Mouse (Mus musculus) cerebellum, postnatal 10 days (tissue): ENCODE data around the gene Slc6a20a.
A peak's percentile ranks its signal among the peaks of the same experiment; 100 is the strongest.

Source experiments
- DNase-seq, 2 experiments: peaks; one replicate each; pipeline ENCODE4 v3.0.0; 2021; ENCODE audit warnings: mixed read lengths in 2 of 2

The Slc6a20a gene

DNA sequence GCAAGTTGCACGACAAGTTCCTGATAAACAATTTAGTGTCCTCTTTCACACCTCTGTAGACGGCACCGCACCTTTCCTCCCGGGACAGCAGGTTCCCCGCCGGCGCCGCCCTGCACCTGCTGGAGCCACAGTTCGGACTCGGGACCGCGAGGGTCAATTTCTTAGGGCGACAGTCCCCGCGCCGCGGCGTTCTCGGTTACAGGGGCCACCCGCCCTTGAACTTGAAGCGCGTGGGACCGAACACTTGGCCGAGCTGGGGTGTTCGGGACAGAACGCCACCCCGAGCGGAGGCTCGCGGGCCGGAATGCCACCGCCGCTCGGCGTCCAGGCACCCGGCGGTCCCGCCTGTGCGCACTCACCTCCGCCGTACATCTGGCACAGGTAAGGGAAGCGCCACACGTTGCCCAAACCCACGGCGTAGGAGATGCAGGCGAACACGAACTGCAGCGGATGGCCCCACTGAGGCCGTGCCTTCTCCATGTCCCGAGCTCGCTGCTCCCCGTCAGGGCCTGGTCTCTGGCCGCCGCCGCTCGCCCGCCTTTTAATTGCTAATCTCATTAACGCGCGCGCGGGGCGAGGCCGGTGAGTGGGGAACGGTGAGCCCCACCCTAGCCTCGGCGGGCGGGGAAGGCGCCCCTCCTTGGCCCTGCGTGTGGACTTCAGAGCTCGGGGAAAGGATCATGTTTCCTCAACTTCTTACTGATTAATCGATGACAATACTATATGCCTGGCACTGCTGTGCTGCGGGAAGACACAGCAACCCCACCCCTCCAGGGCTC is at the start of gene Slc6a20a, which contains the start of gene Ccr9:
Gene Slc6a20a (minus strand): TSS at position 559 of the 779 bp plus-strand sequence.
Gene Ccr9 (plus strand): TSS at position 113 of the 779 bp plus-strand sequence.
- DNase-seq = peak; percentile 14 to 24

DNA sequence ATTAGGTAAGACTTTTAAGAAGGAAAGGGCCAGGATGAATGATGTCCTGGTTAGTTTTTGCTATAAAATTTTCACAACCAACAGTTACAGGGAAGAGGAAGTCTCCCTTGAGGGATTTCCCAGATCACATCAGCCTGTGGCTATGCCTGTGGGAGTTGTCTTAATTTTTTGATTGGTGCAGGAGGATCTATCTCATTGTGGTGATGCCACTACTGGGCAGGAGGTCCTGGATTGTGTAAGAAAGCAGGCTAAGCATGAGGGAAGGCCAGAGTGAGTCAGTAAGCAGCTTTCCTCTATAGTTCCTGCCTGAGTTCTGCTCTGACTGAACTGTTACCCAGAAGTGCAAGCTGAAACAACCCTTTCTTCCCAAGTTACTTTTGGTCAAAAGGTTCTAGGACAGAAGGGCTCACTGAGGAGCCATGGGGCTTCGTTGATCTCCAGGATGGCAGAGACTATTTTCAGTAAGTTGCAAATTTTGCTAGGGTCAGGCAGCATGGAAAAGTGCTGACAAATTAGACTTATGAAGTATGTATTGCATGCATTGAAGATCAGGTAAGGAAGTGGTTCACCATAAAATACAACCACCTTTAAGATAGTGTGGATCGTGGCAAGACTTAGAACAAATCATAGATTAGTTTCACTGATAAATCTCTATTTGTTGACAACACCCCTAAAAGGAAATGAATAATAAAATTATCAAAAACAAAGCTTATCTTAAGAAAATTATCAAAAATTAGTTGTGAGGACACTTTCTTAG is 44.2 kb upstream of the Slc6a20a start:
- DNase-seq = no peak

DNA sequence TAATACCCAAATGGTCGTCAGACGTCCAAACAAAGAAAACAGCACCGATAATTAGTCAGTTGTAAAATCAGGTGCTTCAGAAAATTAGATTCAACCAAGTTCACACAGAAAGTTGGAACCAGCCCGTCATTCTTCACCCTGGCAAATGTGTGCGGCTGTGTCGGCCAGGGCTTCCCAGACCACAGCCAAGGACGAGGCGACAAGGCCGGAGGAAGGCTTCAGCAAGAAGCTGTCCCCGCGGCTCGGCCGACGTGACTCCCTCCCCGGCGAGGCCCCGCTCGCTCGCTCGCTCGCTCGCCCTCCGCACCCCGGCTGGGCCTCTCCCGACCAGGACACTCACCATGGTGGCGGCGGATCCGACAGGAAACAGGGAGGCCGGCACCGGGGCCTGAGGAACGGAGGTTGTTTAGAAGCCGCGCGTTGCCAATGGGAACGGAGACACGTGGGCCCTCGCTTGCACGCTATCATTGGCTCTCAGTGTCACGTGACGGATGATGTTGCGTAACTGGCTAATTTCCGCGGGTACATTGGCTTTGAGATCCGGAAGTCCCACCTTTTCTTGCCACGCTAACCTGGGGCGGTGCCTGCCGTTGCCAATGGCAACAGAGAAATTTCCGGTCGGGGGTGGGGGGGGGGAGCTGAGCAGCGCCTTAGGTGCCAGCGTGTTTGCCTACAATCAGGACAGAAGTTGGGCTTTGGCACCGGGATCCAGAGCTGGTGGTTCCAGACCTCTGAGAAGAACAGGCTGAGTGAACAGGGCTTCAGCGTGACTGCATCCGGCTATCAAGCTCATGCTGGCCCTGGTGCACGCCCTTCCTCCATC is 38.7 kb upstream of the Slc6a20a start, which contains the start of gene Lztfl1:
Gene Lztfl1 (minus strand): TSS at position 512 of the 823 bp plus-strand sequence.
- peak; percentile 97 to 98 for DNase-seq

DNA sequence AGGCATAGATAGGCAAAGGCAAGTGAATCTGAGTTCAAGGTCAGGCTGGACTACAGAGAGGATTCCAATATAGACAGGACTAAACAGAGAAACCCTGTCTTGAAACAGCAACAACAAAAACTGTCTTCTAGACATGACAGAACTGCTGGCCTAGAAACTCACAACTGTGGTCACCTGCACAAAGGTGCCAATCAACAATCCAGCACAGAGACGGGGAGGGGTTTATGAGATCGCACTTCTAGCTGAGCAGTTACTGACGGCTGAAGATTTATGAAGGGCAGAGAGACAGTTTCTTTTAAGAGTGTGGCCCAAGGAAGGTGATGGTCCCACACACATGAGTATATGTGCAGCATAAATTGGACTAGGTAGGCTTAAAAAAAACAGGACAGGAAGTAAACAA is 37.6 kb upstream of the Slc6a20a start:
- DNase-seq = no peak

DNA sequence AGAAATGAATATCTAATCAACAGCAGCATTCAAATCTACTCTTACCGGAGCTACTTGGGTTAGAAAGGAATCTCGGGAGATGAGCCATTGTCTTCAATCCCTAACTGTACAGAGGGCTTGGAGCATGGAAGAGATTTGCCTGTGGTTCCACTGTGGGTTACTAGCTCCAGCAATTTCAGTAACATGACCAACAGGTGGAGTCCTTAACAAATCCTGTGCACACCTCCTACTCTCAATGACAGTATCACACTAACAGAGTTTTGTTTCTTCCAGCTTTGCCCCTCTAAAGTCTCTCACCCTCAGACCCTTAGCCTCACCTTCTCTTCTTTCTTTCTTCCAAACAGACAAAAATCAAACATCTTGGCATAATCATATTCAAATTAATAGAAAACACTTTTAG is 34.4 kb upstream of the Slc6a20a start:
- DNase-seq = no peak

DNA sequence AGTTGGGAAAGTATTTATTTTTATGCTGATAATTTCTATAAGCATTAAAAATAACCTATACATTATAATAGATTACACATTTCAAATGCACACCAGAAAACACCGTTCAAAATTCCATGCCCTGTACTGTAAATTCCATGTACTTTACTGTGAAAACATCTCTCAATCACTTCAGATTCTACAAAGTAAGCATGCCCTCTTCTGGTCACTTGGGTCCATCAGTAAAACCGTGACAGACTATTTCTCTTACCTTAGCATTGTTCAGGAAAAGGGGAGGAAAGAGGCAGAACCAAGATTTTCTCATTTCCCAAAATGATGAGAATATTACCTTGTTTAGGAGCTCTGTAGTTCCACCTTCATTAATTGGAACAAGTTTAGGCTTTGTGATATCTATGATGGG is 30.5 kb upstream of the Slc6a20a start:
- DNase-seq = no peak

DNA sequence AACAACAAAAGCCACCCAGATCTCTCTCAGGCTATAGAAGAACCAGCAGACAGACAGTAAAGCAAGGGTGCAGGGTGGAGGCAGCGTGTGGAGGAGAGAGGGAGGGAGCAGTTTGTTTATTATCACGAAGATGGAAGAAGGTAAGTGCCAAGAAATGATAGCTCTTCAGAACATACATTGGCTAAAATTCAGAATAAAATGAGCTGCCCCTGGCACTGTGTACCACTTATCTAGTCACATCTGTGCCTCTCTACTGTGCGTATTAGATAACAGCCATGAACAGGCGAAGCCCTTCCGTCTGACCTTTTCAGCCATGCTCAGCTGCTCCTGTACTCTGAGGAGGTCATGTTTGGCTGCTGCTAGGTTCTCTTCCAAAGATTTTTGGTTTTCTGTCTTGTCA is 23.1 kb upstream of the Slc6a20a start:
- no peak for DNase-seq

DNA sequence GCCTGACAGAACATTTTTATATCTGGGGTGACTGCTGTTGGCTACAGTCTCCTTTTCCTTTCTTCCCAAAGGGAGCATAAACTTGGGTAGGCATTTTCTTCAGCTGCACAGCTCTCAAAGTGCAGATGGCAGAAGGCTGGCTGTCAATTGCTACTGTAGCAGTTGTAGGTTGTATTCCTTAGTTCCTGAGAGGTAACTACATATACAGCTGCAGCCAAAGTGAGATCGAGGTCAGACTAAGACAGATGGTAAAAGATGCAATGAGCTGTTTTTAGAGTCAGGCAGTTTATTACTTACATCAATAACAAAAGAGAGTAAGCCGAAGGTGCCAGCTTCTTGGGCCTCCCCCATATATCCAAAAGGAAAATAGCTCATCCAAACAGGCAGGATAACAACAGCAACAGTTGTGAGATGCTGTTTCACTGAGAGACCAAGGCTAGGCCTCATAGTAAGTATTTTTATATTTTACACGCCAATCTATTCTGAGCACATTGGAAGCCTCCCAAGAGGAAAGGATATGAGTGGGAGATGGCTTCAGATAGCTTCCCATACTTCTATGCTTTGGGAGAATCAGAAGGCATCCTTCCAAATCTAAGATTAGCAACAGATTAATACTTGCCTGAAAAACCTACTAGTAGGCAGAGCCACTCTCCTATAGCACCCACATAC is 17.1 kb upstream of the Slc6a20a start:
- no peak for DNase-seq

DNA sequence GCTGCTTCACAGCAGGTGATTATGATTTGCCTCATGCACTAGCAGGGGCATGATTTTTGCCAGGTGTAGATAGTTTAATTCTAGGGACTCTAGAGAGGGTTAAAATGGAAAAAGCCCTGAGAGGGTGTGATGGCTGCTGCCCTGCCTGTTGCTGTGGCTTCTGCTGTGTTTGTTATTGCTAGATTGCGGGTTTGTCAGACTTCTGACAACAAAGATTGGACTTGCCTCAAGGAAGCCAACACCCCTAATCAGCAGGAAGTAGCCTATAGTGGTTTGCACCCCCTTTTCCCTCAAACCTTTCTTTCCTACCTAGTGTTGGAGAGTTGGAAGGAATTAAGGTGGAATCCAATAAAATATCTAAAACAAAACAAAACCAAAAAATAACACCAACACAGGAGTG is 9.5 kb upstream of the Slc6a20a start:
- no peak for DNase-seq

DNA sequence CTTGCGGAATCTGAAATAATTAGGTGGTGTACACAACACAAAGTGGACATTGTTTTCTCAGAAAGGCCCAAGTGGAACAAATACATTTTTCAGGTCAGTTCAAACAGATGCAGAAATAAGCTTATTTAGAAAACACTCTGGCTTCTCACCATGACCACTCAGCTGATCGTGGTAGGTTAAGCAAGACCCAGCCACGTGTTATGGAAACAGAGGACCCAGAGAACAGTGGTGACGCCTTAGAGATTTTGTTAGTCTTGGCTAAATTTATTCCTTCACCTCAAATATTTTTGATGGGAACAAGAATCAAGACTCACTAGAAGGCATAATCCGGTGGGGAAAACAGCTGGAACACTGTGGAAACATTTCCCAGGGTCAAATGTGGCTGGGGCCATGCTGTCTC is 7.5 kb upstream of the Slc6a20a start:
- DNase-seq = no peak

DNA sequence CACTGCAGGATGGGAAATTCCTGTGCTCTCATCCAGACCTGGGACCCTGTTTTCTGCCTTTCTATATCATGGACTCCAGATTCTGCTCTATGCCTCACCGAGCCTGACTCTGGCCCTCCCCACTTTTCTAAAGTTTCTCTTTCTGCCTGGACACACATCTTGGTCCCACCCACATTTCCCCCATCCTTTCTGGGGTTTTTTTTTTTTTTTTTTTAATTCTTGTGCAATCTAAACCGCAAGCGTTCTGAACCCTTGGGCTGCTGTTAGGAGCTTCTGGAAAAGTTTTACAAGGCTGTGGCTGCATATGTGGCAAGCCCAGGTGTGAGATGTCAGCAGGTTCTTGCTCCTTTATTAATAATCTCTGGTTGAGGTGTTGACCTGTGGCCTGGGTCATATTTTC is 5.0 kb upstream of the Slc6a20a start:
- no peak for DNase-seq

DNA sequence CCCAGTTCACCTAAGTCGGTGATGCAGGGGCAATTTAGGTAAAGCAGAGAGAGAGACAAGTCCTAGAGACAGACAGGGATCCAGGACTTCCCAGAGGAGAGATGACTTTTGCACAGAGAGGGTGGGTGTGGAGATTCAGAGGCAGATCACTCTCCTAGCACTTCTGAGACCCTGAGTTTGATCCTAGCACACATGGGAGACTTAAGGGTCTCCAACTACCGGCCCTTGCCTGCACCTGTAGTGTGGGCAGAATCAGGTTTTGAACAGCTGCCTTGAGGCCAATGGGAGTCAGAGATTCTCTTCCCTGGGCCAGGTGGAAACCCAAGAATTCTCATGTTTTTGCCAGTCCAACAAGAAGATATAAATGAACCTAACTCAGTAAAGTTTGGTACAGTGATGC is 513 bp upstream of the Slc6a20a start:
- no peak for DNase-seq

DNA sequence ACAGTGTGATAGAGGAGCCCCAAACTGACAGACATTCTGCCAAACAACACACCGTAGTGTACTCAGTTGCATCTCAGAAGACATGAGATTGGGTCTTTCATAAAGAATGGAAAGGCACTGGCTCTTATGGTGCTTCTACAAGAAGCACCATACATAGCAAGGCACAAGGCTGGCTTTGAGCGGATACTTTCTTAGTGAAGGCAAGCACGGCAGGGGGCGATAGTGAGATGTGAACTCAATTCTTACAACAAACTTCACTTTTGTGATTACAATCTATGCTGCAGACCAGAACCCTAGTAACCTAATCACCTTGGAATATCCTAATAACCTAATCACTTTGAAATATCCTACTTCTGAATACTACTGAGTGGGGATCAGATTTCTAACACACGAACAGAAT is 13.0 kb downstream of the Slc6a20a start:
- peak; percentile 30 to 34 for DNase-seq

DNA sequence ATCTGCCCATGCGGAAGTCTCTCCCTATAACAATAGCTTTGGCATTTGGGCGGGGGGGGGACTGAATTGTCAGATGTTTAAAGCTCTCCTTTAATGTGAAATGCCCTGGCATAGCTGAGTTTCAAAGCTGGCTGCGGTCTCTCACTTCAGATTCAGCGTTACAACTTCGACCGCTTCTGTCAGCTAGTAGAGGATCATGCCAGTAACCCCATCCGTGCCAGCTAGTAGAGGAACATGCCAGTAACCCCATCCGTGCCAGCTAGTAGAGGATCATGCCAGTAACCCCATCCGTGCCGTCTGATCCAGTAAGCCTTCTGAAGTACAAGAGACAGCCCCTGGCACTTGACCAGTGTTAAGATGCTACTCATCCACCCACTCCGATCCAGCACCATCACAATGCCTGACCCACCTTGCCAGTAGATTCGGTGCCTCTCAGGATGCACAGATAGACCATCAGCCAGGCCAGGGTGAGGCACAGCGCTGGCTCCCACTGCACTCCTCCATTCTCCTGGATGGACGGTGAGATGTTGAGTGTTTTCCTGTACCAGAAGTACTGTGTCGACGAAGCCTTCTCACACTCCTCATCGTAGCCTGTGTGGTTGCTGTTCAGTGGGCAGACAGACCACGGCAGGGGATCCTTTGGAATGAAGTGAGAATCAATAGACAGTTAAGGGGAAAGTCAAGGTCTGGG is 18.6 kb downstream of the Slc6a20a start:
- peak; percentile 74 to 77 for DNase-seq

DNA sequence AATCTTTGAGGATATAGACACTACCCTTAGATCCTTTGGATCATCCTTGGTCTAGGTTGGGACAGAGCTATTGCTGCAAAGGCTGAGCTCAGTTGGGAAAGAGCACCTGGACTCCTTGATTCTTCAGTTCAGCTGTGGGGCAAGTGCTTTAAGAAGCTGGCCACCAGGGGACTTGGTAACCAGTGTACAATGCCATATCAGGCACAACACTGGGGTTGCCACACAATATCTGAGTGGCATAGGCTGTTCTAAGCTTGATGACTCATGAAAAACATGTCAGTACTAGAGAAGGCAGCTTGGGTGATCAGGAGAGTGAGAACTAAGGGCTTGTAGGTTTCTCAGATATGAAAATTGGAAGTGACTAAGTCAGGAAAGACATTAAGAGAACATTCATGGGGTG is 19.7 kb downstream of the Slc6a20a start:
- DNase-seq = no peak

DNA sequence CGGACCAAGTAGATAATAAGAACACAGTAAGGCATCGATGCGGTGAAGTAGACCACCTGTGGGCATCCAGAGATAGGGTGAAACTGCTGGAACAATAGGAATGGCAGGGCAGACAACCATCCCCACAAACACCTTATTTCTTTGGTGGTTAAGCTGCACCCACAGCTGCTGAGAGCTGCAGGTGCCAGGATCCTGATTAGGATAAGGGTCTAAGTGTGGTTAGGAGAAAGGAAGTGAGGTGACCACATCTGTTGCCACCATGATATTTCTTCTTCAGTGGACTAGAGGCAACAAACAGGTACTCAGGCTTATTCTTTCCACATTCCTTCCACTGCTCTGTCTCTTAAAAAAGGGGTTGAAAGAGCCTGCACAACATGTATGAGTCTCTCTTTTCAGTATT is 21.2 kb downstream of the Slc6a20a start:
- DNase-seq = no peak

DNA sequence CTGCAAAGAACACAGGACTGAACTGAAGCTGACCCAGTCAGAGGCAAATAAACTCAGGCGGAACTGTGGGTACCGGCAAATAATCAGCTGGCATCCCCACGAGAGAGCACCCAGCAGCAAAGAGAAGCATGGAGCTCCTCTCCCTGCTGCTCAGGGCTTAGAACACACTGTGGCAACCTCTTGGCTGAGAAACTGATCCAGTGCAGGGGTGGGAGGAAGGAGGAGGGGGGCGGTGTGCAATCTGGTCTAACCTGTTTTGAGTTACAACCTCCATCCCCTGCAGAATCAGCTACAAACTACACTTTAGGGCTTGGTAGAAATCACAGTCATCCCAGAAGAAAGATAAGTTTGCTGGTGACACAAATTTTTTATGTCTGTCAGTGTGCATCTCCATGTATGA is 27.3 kb downstream of the Slc6a20a start:
- no peak for DNase-seq

DNA sequence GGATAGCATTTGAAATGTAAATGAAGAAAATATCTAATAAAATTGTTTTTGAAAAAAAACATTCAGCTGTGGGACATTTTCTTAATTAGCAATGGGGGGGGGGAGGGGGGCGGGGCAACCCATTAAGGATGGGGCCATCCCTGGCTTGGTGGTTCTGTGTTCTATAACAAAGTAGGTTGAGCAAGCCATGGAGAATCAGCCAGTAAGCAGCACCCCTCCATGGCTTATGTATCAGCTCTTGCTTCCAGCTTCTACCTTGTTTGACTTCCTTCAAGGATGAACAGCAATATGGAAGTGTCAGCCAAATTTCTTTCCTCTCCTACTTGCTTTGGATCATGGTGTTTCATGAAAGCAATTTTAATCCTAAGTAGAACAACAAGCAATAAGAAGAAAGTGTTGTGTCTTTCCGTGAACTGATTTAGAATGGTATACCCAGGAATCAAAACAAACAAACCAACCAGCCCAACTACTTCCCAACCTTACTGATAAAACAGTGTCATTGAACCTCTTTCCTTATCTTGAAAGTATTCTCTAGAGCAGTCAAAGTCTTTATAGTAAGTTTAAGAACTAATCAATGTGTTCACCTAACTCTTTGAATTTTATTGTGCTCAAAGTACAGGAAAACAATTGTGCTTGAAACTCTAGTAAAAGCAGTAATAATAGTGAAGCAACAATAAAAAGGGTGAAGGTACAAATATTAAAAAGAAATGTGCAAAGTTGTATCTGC is 28.7 kb downstream of the Slc6a20a start:
- no peak for DNase-seq

DNA sequence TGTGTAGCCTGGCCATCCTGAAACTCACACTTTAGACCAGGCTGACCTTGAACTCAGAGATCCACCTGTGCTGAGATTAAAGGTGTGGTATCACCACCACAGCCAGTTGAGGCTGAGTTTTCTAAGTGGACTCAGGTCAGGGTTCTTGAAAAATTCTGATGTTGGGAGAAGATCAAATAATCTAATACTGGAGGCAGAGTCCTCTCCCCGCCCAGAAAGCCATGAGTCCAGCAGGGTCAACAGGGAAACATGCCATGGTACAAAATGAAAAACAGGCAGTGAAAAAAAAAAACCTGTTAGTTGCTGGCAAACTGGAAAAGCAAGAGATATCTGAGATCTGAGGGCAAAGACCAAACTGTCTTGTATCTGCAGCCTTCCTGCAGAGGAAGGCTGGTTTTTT is 38.6 kb downstream of the Slc6a20a start:
- DNase-seq = no peak

DNA sequence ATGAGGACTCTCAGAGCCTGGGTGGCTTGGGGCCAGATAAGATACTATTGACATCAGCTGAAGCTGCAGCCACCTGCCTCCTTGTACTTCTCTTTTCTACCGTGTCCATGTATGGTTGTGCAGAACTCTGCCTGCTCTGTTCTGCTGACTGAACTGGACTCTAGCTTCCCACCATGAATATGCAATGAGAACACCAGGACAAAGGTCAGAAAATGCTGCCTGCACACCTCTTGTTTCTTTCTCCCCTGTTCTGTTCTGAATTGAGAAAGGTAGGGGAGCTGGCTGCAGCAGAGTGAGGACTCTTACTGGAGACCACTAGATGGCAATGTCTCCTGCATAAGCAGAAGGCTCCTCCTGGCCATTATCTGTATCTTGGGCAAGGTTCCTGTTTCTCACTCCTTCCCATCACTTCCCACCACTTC is 40.0 kb downstream of the Slc6a20a start:
- peak; percentile 56 to 71 for DNase-seq

DNA sequence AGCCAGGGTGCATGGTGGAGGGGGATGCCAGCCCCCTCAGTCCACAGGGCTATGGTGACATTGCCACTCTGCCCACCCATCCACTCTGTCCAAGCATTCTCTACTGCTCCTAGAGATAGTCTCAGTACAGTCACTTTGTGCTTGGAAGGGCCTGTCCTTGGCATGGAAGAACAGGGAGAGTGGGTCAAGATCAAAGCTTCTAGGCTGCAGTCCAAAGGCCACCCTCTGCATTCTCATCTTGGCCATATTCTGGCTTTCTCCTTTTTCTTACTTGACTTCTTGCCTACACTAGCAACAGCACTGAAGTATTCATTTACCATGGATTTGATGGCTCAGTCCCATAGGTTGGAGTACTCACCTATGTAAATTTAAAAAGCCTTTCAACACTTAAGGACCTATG is 40.5 kb downstream of the Slc6a20a start:
- no peak for DNase-seq
